Mouse (Mus musculus) liver, embryonic 14.5 days (tissue): ENCODE data around the gene Ufc1.

Experiments used
- CTCF ChIP-seq: IDR thresholded peaks from 2 replicates; pipeline ENCODE4 v1.5.1; 2016; ENCODE audit warnings: antibody characterized with exemption, low read depth, control low read depth
- EP300 ChIP-seq: IDR thresholded peaks from 2 replicates; pipeline ENCODE4 v1.6.1; 2016; ENCODE audit warnings: antibody characterized with exemption, low read depth

DNA sequence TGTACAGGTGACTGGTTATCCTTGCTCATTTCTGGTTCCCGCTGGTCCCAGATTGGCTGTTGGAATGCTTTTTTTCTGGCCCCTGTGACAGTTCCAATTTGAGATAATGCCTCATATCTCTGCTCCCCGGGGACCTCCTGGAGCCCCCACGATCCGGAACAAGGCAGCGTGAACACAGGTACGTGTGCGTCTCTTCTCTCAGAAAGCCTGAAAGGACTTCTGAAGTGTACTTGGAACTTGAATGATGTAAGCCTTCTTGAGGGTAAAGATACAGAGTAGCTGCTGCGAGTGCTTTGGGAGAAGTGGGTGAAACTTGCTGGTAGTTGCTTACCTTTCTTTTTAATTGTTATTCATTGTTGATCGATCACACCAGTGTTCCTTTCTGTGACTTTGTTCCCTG is 23.6 kb downstream of the Ufc1 start:
- no peak for TF ChIP-seq CTCF
- 0 out of 2 replicates have a peak, but pooled peaks have one; percentile 17 for TF ChIP-seq EP300
